Mouse (Mus musculus) pancreas, adult 10 weeks (tissue): ENCODE data around the gene Cd5. TPM values are rescaled to one million over a fixed set of nuclear protein-coding genes. Genes with fewer than 3 reads are reported as not detected.

Experiments used
- polyA plus RNA-seq: library from polyadenylated mRNA; stranded (reverse); fragments of 350-450 nt; fragmentation: Illumina TruSeq; extraction: RNeasy Lipid Tissue Mini Kit (QIAGEN cat#74804); gene quantifications from one replicate; pipeline ENCODE4 v1.2.3, GENCODE M21; 2015; ENCODE audit warnings: low read depth, low replicate concordance; ENCODE audit not compliant: insufficient read depth

The Cd5 gene
- polyA plus RNA-seq = 0.52 TPM

DNA sequence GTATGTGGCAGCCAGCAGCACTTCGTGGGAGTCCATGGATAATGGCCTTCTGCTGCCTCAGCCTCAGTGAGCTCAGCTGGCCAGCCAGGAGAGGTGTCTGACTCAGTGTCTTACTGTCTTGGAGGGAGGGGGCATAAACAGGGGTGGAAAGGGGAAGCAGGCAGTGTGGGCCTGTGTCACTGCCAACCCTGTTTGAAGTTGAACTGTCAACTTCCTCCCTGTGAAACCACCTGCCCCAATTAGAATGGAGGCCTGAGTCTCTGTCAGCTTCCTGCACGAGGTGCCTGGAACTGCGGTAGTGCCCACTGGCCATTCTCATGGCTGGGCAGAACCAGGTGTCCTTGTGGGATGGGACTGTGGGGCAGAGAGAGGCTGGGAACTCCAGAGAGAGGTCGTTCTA lies at the start of gene Cd5:
Cd5 (minus strand) TSS at position 192 of the 400 bp plus-strand sequence.

DNA sequence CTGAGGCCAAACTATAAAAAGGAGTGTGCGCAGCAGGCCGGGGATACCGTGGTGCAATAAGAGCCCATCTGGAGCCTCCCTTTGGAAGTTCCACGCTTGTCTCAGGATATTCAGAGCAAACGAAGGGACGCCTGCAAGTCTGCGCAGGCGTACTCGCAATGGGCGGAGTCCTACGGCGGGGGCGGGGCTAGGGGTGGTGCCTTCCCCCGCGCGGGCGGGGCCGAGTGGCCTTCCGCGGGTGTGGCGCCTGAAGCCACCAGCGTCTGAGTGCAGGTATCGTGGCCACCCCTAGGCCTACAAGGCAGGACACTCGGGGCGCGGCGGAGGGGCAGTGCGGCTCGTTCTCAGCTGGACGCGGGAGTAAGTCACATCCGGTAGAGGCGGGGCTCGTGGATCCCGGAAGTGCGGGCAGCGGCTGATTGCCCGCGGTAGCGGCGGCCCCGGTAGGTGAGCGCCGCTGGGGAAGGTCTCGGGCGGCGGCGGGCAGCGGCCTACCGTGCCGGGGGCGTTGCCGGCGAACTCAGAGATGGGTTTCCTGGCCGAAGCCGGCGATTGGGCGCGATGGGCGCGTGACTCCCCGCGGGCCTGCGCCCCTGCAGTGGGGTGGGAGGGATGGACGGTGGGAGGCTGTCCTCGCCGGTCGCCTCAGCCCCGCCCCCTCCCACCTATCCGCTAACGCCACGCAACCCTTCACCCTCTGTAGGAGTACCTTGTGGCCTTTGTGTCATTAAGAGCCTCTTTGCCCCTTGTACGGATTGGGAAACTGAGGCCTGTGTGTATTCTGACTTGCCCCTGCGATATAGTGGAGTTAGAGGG lies 50.1 kb downstream of the Cd5 start, which contains the start of gene Vps37c:
Vps37c (plus strand) TSS at position 199 of the 816 bp plus-strand sequence.

GRCm38 (mm10) chr19:10677915-10678771 lies 60.7 kb downstream of the Cd5 start, which contains the start of gene Pga5:
TSS of gene Pga5 (minus strand) at chr19:10678071.

Other genes with a start within 250 kb of the Cd5 start
- 20.4 TPM for gene Cpsf7, start 213.7 kb downstream of the Cd5 start, polyA plus RNA-seq
- 6.8 TPM for gene Sdhaf2, start 212.9 kb downstream of the Cd5 start, polyA plus RNA-seq
- gene Tmem216, start 182.8 kb downstream of the Cd5 start, polyA plus RNA-seq = 4.2 TPM
- gene Cyb561a3, start 161.8 kb downstream of the Cd5 start, polyA plus RNA-seq = 5.5 TPM
- gene Tmem138, start 161.6 kb downstream of the Cd5 start, polyA plus RNA-seq = 2.2 TPM
- gene Ddb1, start 133.7 kb downstream of the Cd5 start, polyA plus RNA-seq = 37.8 TPM
- 3.4 TPM for gene Tkfc, start 133.3 kb downstream of the Cd5 start, polyA plus RNA-seq
- gene Vwce, start 104.8 kb downstream of the Cd5 start, polyA plus RNA-seq = not detected
- gene Pga5, start 60.9 kb downstream of the Cd5 start, polyA plus RNA-seq = not detected
- 9.0 TPM for gene Vps37c, start 50.3 kb downstream of the Cd5 start, polyA plus RNA-seq
- not detected for gene Cd6, start 91.1 kb upstream of the Cd5 start, polyA plus RNA-seq
- 0.63 TPM for gene Slc15a3, start 100.7 kb upstream of the Cd5 start, polyA plus RNA-seq
- 2.2 TPM for gene Tmem132a, start 130.9 kb upstream of the Cd5 start, polyA plus RNA-seq
- gene Tmem109, start 143.0 kb upstream of the Cd5 start, polyA plus RNA-seq = 27.1 TPM
- 27.3 TPM for gene Prpf19, start 156.2 kb upstream of the Cd5 start, polyA plus RNA-seq
- gene Zp1, start 181.6 kb upstream of the Cd5 start, polyA plus RNA-seq = not detected
- not detected for gene Ptgdr2, start 198.2 kb upstream of the Cd5 start, polyA plus RNA-seq
- 1.2 TPM for gene Ccdc86, start 210.3 kb upstream of the Cd5 start, polyA plus RNA-seq
- not detected for gene Ms4a10, start 235.7 kb upstream of the Cd5 start, polyA plus RNA-seq